In genomic region chr10:63122516-63122915, GRCm38 (mm10) we compare ENCODE assay signal across 10 mouse cellular contexts. TPM values are rescaled to one million over a fixed set of nuclear protein-coding genes. Genes with fewer than 3 reads are reported as not detected.
DNase-seq lines count a peak whose midpoint lies in the region; ATAC-seq and TF ChIP-seq lines count a peak whose summit lies in the region.
"Had no signal": no experiment of that assay in that cellular context is flagged by ENCODE, and none has a peak within 500 bp of the region (broad histone marks: within the 10 kb centered on the region; RNA-seq: fewer than 3 reads in every experiment).

No protein-coding gene starts in this region.

- WGBS in forebrain, embryonic 13.5 days: 32% methylated on average over 8 of the region's 8 CpGs

- no peak overlapping the region for H3K27ac ChIP-seq in ES-E14 (ENCODE audit: insufficient read depth, low read depth, low read length, poor library complexity, severe bottlenecking)
- H3K27ac ChIP-seq in forebrain, embryonic 13.5 days: no peak overlapping the region
- no peak overlapping the region for H3K27ac ChIP-seq in gastrocnemius, adult 2 months
- H3K27ac ChIP-seq: liver, embryonic 13.5 days had no signal

- no peaks in the 10 kb centered on the region for H3K9me3 ChIP-seq in ES-E14 (ENCODE audit: control insufficient read depth, insufficient read depth, low read depth, low read length)
- H3K9me3 ChIP-seq in forebrain, embryonic 13.5 days (replicated peaks): no peaks in the 10 kb centered on the region
- H3K9me3 ChIP-seq: liver, embryonic 13.5 days had no signal

- H3K4me2 ChIP-seq in forebrain, embryonic 13.5 days: no peak overlapping the region
- H3K4me2 ChIP-seq: liver, embryonic 13.5 days had no signal

- H3K27me3 ChIP-seq in forebrain, embryonic 13.5 days: no peaks in the 10 kb centered on the region
- H3K27me3 ChIP-seq: liver, embryonic 13.5 days had no signal

- TF ChIP-seq CTCF in gastrocnemius, adult 2 months (IDR thresholded peaks at IDR 0.05): no peak

- peak; percentile 59 for DNase-seq in cerebellum, adult 9-10 months
- DNase-seq in cerebellum, adult 11-12 months: no peak
- DNase-seq in ES-E14 (ENCODE audit: low read depth, low spot score): peak; percentile 49
- DNase-seq in kidney, postnatal 4 days: peak; percentile 36 to 39
- DNase-seq in mesoderm, embryonic 11.5 days (ENCODE audit: low read depth, low spot score): peak; percentile 34
- no peak for DNase-seq in gastrocnemius, adult 2 months
- DNase-seq in urinary bladder, adult 2 months (ENCODE audit: low spot score): no peak
- DNase-seq: liver, embryonic 13.5 days had no signal

- intact Hi-C loops in gastrocnemius, adult 2 months (cut with DNase I): no loop called here

- in situ Hi-C loops in ES-E14 (cut with MboI; ENCODE audit: low sequenced_read_pairs in 2 of 2, unreplicated experiment in 2 of 2): no loop called here

- ATAC-seq in forebrain, embryonic 13.5 days: peak; percentile 81

- no peaks in the 10 kb centered on the region for H3K36me3 ChIP-seq in ES-E14 (ENCODE audit: control insufficient read depth, insufficient read depth, low read length, poor library complexity, severe bottlenecking)
- H3K36me3 ChIP-seq in forebrain, embryonic 13.5 days (ENCODE audit: poor library complexity, severe bottlenecking): no peaks in the 10 kb centered on the region
- H3K36me3 ChIP-seq: liver, embryonic 13.5 days had no signal

- no peaks in the 10 kb centered on the region; a peak in 1 of 4 replicates for H3K4me1 ChIP-seq in ES-E14 (ENCODE audit: control insufficient read depth in 2 of 2, insufficient read depth in 2 of 2, low read length in 2 of 2, poor library complexity in 1 of 2)
- H3K4me1 ChIP-seq in forebrain, embryonic 13.5 days: no peaks in the 10 kb centered on the region
- H3K4me1 ChIP-seq: liver, embryonic 13.5 days had no signal

- no peak overlapping the region for H3K9ac ChIP-seq in ES-E14 (ENCODE audit: insufficient read depth, low read depth, low read length, poor library complexity, severe bottlenecking)
- H3K9ac ChIP-seq in forebrain, embryonic 13.5 days: no peak overlapping the region
- H3K9ac ChIP-seq: liver, embryonic 13.5 days had no signal

- no peak overlapping the region; a peak in 1 of 4 replicates for H3K4me3 ChIP-seq in ES-E14 (ENCODE audit: insufficient read depth in 1 of 2, low read depth in 1 of 2, low read length in 2 of 2, poor library complexity in 1 of 2, severe bottlenecking in 1 of 2)
- H3K4me3 ChIP-seq in forebrain, embryonic 13.5 days: no peak overlapping the region
- no peak overlapping the region for H3K4me3 ChIP-seq in gastrocnemius, adult 2 months
- H3K4me3 ChIP-seq: liver, embryonic 13.5 days had no signal

TF ChIP-seq in ES-E14, 5 proteins besides CTCF, POLR2A, EP300 and RAD21:
- TF ChIP-seq HCFC1 (IDR thresholded peaks at IDR 0.05; ENCODE audit: borderline replicate concordance, insufficient read depth, low read length) (peak; percentile 92), ZNF384 (IDR thresholded peaks at IDR 0.05; ENCODE audit: low read depth, low read length) (no peak), ZC3H11A (IDR thresholded peaks at IDR 0.05; ENCODE audit: borderline replicate concordance, low read depth, low read length) (no peak), CHD2 (IDR thresholded peaks at IDR 0.05; ENCODE audit: low read depth, low read length) (no peak), MAFK (IDR thresholded peaks at IDR 0.05; ENCODE audit: insufficient read depth, low read depth, low read length) (no peak)

RNA-seq across cellular contexts. Expression of gene Atoh7, which starts 23.1 kb away (rescaled TPM):
- 0.16 TPM in 1 of 2 replicates, not detected in the other for total RNA-seq in ES-E14 (2012; rRNA removed)
- 0.63 and 1.0 TPM in 2 replicates for polyA plus RNA-seq in forebrain, embryonic 13.5 days (2015; fragmentation: Nextera tagmentation; extraction: Ambion mirVana)
- total RNA-seq in gastrocnemius, adult 2 months (2021): not detected
- 0.06 and 0.07 TPM in 2 replicates for polyA plus RNA-seq in urinary bladder, adult 2 months (2012; rRNA removed)
- polyA plus RNA-seq: liver, embryonic 13.5 days; testis, adult 2 months had no signal

Comparison
In these comparisons a context has a peak if more than half of its experiments do, and no peak if none do; other contexts are left out.
1. DNase-seq: peak in cerebellum, adult 9-10 months (single experiment), ES-E14 (single experiment), kidney, postnatal 4 days (2 of 2) and mesoderm, embryonic 11.5 days (single experiment); none in cerebellum, adult 11-12 months (single experiment), gastrocnemius, adult 2 months (single experiment) and urinary bladder, adult 2 months (single experiment).